Mouse (Mus musculus) C3H10T1/2 (cell line): ENCODE results near the gene Gnb5. TPM values are rescaled to one million over a fixed set of nuclear protein-coding genes. Genes with fewer than 3 reads are reported as not detected.

Source experiments
- polyA plus RNA-seq, 2 experiments: library from polyadenylated mRNA; unstranded; fragments of >200 nt; fragmentation: generic; extraction: Trizol; gene quantifications; one replicate each; pipeline ENCODE4 v1.2.1; 2012; ENCODE audit warnings: missing spikeins in 2 of 2

Gnb5 gene
- 10 to 100 TPM in 1 of 2 experiments, 1 to 10 TPM in 1; 2.3 to 15.1 TPM for polyA plus RNA-seq

DNA sequence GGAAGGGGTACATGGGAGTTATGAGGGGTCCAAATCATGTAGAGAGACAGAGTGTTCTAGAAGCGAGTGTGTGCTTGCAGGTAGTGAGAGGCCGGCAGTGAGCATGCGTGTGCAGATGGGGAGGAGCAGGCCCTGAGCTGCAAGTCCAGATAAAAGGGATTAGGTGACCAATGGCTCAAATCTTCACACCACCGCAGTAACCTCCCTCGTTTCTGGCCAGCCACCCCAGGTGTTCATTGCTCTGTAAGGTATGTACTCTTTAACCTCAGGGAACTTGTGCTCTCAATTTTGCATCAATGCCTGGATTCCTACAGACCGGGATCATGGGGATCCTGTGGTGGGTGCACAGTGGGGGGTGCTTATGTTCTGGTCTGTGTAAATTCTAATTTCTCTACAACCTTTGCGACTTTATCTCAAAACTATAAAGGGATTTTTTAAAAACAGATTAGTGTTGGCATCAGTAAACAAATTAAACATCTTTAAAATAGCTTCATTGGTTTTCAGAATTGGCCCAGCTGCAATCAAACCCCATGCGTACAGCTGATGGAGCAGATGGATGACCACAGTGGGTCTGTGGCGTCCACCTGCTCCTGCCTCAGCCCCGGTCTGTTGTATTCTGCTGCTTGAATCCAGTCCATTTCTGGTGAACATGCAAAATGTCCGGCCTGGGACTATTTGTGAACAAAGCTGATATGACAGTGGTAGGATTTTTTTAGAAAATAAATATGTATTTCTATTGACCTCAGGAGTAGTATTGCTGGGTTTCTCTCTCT lies at the start of gene Gnb5:
Gnb5 (plus strand) TSS at position 163 of the 773 bp plus-strand sequence.

DNA sequence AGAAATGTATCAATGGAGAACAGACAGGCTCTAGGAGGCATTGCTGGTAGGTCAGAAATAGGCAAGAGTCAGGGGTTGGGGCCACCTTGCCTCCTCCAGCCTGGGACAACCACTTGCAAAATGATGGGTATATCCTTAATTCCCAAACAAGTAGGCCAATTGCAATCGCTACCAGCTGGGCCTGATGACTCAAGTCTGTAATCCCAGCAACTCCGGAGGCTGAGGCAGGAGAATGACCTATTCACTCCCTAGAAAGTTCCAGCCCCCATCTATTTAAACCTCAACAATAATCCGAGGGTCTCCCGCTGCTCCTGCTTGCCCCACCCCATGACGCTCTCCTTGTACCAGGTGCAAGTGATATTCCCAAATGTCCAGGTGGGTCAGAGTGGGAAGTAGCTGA lies 41.4 kb downstream of the Gnb5 start, which contains the start of gene Bcl2l10:
Bcl2l10 (plus strand) TSS at position 301 of the 400 bp plus-strand sequence.

Other genes starting within 250 kb of the Gnb5 start
- gene Myo5a, start 235.3 kb upstream of the Gnb5 start, polyA plus RNA-seq, result 10 to 100 TPM in 1 of 2 experiments, 1 to 10 TPM in 1; 1.1 to 11.1 TPM
- under 1 TPM in 1 of 2 experiments, not detected in 1; 0.17 TPM for gene Myo5c, start 74.3 kb upstream of the Gnb5 start, polyA plus RNA-seq
- under 1 TPM in 1 of 2 experiments, not detected in 1; 0.05 TPM for gene Bcl2l10, start 41.5 kb downstream of the Gnb5 start, polyA plus RNA-seq
- gene Mapk6, start 103.7 kb downstream of the Gnb5 start, polyA plus RNA-seq, result 1 to 10 TPM; 2.4 to 9.3 TPM
- gene Leo1, start 135.2 kb downstream of the Gnb5 start, polyA plus RNA-seq, result 10 to 100 TPM in 1 of 2 experiments, 1 to 10 TPM in 1; 2.5 to 13.8 TPM